Mouse (Mus musculus) embryonic facial prominence, embryonic 14.5 days (tissue): ENCODE results near the gene Eef1e1. TPM values are rescaled to one million over a fixed set of nuclear protein-coding genes. Genes with fewer than 3 reads are reported as not detected.

Source experiments
- ATAC-seq: fragments of 200-750 bp; cut with Nextera tagmentation; 2 replicates; pipeline ENCODE4 v1.8.0; 2017; ENCODE audit warnings: low read depth, moderate number of reproducible peaks, moderate TSS enrichment
- DNase-seq: peaks from one replicate; pipeline ENCODE4 v3.0.0-alpha.2; 2015; ENCODE audit warnings: low spot score
- H3K27ac ChIP-seq: fragments of 300-500 bp; sonication (generic); replicated peaks from 2 replicates; pipeline ENCODE4 v1.5.1; 2014; ENCODE audit warnings: low read depth, mild to moderate bottlenecking, low read length, moderate library complexity
- H3K27me3 ChIP-seq: fragments of 300-500 bp; sonication (generic); replicated peaks from 2 replicates; pipeline ENCODE4 v1.6.1; 2014; ENCODE audit warnings: low read length; ENCODE audit not compliant: control insufficient read depth, insufficient read depth
- H3K36me3 ChIP-seq: fragments of 300-500 bp; sonication (generic); 2 replicates; pipeline ENCODE4 v1.6.1; 2014; ENCODE audit warnings: low read length, mixed read lengths; ENCODE audit not compliant: control insufficient read depth, insufficient read depth
- H3K4me1 ChIP-seq: fragments of 300-500 bp; sonication (generic); 2 replicates; pipeline ENCODE4 v1.6.1; 2014; ENCODE audit warnings: antibody characterized with exemption, low read length; ENCODE audit not compliant: control insufficient read depth, insufficient read depth
- H3K4me2 ChIP-seq: fragments of 300-500 bp; sonication (generic); 2 replicates; pipeline ENCODE4 v1.6.1; 2014; ENCODE audit warnings: low read depth, mild to moderate bottlenecking, low read length, moderate library complexity, mixed read lengths
- H3K4me3 ChIP-seq: fragments of 300-500 bp; sonication (generic); 2 replicates; pipeline ENCODE4 v1.5.1; 2014; ENCODE audit warnings: low read depth, mild to moderate bottlenecking, low read length
- H3K9ac ChIP-seq: fragments of 300-500 bp; sonication (generic); 2 replicates; pipeline ENCODE4 v1.6.1; 2014; ENCODE audit warnings: low read depth, mild to moderate bottlenecking, low read length, moderate library complexity, mixed read lengths
- H3K9me3 ChIP-seq: fragments of 300-500 bp; sonication (generic); 2 replicates; pipeline ENCODE4 v1.6.1; 2016; ENCODE audit warnings: low read length; ENCODE audit not compliant: control insufficient read depth
- whole genome bisulfite sequencing: fragments of 180-500 bp; shearing (Covaris S2); extraction: QIAGEN DNeasy Blood & Tissue Kit; methylation state at CpG from one replicate; pipeline ENCODE4 v1.1.7; 2014; 5-methylcytosine and 5-hydroxymethylcytosine counted together
- polyA plus RNA-seq: library from polyadenylated mRNA; unstranded; fragments of >200 nt; fragmentation: Nextera tagmentation; extraction: Ambion mirVana; gene quantifications from 2 replicates; pipeline ENCODE4 v1.2.1, GENCODE M21; 2014

Eef1e1 gene
- polyA plus RNA-seq, 1 experiment from 2014 or later, result 42.6 TPM

GRCm38 (mm10) chr13:38602966-38603365, 55.9 kb downstream of the Eef1e1 start:
- no peak overlapping the region for H3K4me3 ChIP-seq
- no peaks in the 10 kb centered on the region for H3K27me3 ChIP-seq
- no peak overlapping the region for H3K4me2 ChIP-seq
- H3K36me3 ChIP-seq, result peaks cover 13% of the 10 kb centered on the region; the same call in 1 of the 2 replicates
- no peak for DNase-seq
- 84% methylated on average over 13 of the region's 13 CpGs for WGBS
- H3K9me3 ChIP-seq, result no peaks in the 10 kb centered on the region
- H3K9ac ChIP-seq, result no peak overlapping the region
- no peak for ATAC-seq
- no peaks in the 10 kb centered on the region for H3K4me1 ChIP-seq
- no peak overlapping the region for H3K27ac ChIP-seq

DNA sequence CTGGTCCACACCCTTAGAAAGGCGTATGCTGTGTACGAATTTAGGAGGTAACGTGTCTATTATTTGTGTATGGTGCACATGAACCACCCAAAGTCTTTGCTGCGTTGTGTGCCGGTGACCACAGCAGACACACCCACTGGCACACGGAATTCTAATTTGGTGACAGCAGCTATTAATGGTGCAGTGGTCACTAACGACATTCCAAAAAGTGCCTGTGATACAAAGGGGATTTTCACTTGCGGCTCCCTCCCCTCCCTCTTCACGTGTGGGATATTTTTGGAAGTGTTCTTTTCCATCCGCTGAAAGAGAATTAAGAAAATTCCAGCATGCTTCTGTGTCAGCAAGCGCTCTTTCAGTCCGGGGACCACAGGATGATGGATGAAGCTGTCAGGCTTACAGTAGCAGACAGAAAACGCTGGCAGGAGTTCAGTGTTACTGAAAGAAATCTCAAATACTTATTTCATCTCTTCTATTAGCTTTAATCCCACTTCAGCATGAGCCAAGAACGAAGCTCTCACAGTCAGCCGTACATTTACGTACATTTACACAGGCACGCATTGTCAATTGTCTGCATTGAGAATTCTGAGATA, 56.5 kb downstream of the Eef1e1 start:
- Histone ChIP-seq H3K27ac (no peak overlapping the region), H3K4me1 (no peaks in the 10 kb centered on the region), H3K4me3 (no peak overlapping the region), H3K27me3 (no peaks in the 10 kb centered on the region), H3K36me3 (peaks cover 13% of the 10 kb centered on the region; the same call in 1 of the 2 replicates), H3K9ac (no peak overlapping the region), H3K4me2 (no peak overlapping the region), H3K9me3 (no peaks in the 10 kb centered on the region)
- WGBS, result 72% methylated on average over 17 of the region's 17 CpGs
- peak; percentile 68 for DNase-seq
- ATAC-seq, result no peak

DNA sequence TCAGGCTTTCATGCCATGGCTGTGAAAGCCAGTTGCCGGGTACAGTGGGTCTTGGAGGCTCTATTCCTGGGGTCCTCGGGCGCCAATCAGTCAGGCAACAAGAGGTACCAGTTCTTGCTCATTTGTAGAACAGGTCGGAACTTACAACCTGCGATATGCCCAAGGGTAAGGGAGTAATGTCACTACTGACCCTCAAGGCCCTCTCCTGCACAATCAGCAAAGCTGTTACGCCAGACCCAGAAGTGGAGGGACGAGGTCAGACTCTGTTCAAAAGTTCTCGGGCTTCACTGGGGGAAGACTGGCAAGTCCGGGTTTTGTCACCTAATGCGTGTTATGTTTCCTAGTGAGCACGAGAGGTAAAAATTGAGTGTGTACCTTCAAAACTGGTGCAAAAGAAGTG, 58.0 kb downstream of the Eef1e1 start:
- Histone ChIP-seq H3K9me3 (no peaks in the 10 kb centered on the region), H3K4me3 (no peak overlapping the region), H3K9ac (no peak overlapping the region), H3K27me3 (no peaks in the 10 kb centered on the region), H3K36me3 (peaks cover 13% of the 10 kb centered on the region; the same call in 1 of the 2 replicates), H3K4me2 (no peak overlapping the region), H3K4me1 (no peaks in the 10 kb centered on the region), H3K27ac (no peak overlapping the region)
- 85% methylated on average over 11 of the region's 11 CpGs for WGBS
- no peak for DNase-seq
- no peak for ATAC-seq

DNA sequence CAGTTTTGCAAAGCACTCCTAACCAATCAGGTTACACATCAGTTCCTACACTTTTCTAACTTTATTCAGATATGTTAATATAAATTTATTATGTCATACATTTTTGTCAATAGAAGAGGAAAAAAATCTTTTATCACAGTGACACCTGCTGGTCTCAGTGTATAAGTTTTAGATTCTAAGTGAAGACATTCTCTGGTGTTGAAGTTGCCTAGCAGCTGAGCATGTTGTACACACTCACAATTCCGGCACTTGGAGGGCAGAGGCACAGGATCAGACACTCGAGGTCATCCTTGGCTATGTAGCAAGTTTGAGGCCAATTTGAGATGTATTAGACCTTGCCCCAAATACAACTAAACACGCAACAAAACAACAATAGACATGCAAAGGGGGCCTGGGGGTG, 61.8 kb downstream of the Eef1e1 start:
- peaks cover 2% of the 10 kb centered on the region; the same call in 1 of the 2 replicates for H3K4me1 ChIP-seq
- DNase-seq (peak; percentile 43), ATAC-seq (no peak)
- H3K4me2 ChIP-seq, result no peak overlapping the region
- no peak overlapping the region for H3K4me3 ChIP-seq
- 70% methylated on average over 3 of the region's 3 CpGs for WGBS
- H3K9ac ChIP-seq, result no peak overlapping the region
- H3K9me3 ChIP-seq, result no peaks in the 10 kb centered on the region
- H3K27me3 ChIP-seq, result no peaks in the 10 kb centered on the region
- peaks cover 1% of the 10 kb centered on the region; the same call in 1 of the 2 replicates for H3K36me3 ChIP-seq
- H3K27ac ChIP-seq, result no peak overlapping the region

DNA sequence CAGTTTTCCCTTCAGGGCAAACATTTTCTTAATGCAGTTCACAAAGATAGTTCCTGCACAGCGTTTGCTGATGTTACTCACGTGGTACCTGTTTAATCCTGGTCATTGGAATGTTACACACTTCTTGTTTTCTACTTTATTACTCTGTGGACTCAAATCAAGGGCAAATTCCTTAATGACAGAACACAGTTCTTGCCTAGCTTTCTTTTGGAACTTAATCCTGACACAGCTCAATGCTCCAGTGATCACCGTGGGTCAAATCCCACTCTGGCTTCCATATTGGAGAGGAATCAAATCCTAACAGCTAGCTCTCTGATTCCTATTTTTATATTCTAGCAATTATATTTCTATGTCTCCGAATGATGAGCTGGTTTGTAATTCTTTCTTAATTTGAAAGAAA, 62.4 kb downstream of the Eef1e1 start:
- Histone ChIP-seq H3K4me1 (peaks cover 2% of the 10 kb centered on the region; the same call in 1 of the 2 replicates), H3K27ac (no peak overlapping the region), H3K27me3 (no peaks in the 10 kb centered on the region), H3K9ac (no peak overlapping the region), H3K4me2 (no peak overlapping the region), H3K36me3 (no peaks in the 10 kb centered on the region), H3K4me3 (no peak overlapping the region), H3K9me3 (no peaks in the 10 kb centered on the region)
- no peak for DNase-seq
- 65% methylated on average over 4 of the region's 4 CpGs for WGBS
- ATAC-seq, result no peak

Other genes starting within 250 kb of the Eef1e1 start
- gene Txndc5, start 130.2 kb downstream of the Eef1e1 start, polyA plus RNA-seq, result 336 and 353 TPM in 2 replicates
- 14.9 and 15.9 TPM in 2 replicates for gene Bloc1s5, start 23.9 kb downstream of the Eef1e1 start, polyA plus RNA-seq